Mouse (Mus musculus) cerebellum, adult 9-10 months (tissue): ENCODE measurements around the gene Sox30.

ENCODE experiments used
- DNase-seq: peaks from one replicate; pipeline ENCODE4 v3.0.0; 2022

The Sox30 gene

GRCm38 (mm10) chr11:45979946-45980892, at the start of gene Sox30:
Gene Sox30, plus strand, starts transcription at chr11:45980310.
- no peak for DNase-seq

- DNase-seq, result no peak
Observed at GRCm38 (mm10) chr11:45932771-45933170, 47.3 kb upstream of the Sox30 start.

GRCm38 (mm10) chr11:45937478-45937877, 42.6 kb upstream of the Sox30 start:
- no peak for DNase-seq

GRCm38 (mm10) chr11:45938917-45939316, 41.2 kb upstream of the Sox30 start:
- DNase-seq, result no peak

- DNase-seq, result no peak
Observed at GRCm38 (mm10) chr11:45942281-45942680, 37.8 kb upstream of the Sox30 start.

- DNase-seq, result no peak
Observed at GRCm38 (mm10) chr11:45943108-45943705, 36.9 kb upstream of the Sox30 start.

GRCm38 (mm10) chr11:45943891-45944642, 36.0 kb upstream of the Sox30 start:
- peak; percentile 54 for DNase-seq

GRCm38 (mm10) chr11:45944643-45945156, 35.4 kb upstream of the Sox30 start, which contains the start of gene Lsm11:
Gene Lsm11, minus strand, starts transcription at chr11:45944935.
- DNase-seq, result peak; percentile 97

GRCm38 (mm10) chr11:45946796-45947195, 33.3 kb upstream of the Sox30 start:
- DNase-seq, result no peak

- DNase-seq, result no peak
Observed at GRCm38 (mm10) chr11:45947491-45947890, 32.6 kb upstream of the Sox30 start.

- peak; percentile 88 for DNase-seq
Observed at GRCm38 (mm10) chr11:45955127-45955627, 24.9 kb upstream of the Sox30 start, which contains the start of gene Thg1l. Gene Thg1l, minus strand, starts transcription at chr11:45955494.

- no peak for DNase-seq
Observed at GRCm38 (mm10) chr11:45959598-45959997, 20.5 kb upstream of the Sox30 start.

- no peak for DNase-seq
Observed at GRCm38 (mm10) chr11:45960003-45960402, 20.1 kb upstream of the Sox30 start.

GRCm38 (mm10) chr11:45966896-45967295, 13.2 kb upstream of the Sox30 start:
- DNase-seq, result no peak

- DNase-seq, result no peak
Observed at GRCm38 (mm10) chr11:45968466-45968865, 11.6 kb upstream of the Sox30 start.

GRCm38 (mm10) chr11:45973635-45974034, 6.5 kb upstream of the Sox30 start:
- DNase-seq, result no peak

- DNase-seq, result no peak
Observed at GRCm38 (mm10) chr11:45974466-45974865, 5.6 kb upstream of the Sox30 start.

GRCm38 (mm10) chr11:45976061-45976460, 4.0 kb upstream of the Sox30 start:
- no peak for DNase-seq

- no peak for DNase-seq
Observed at GRCm38 (mm10) chr11:45980893-45981253, 763 bp downstream of the Sox30 start.

- no peak for DNase-seq
Observed at GRCm38 (mm10) chr11:45991604-45992003, 11.5 kb downstream of the Sox30 start.

- DNase-seq, result no peak
Observed at GRCm38 (mm10) chr11:45992087-45992486, 12.0 kb downstream of the Sox30 start.

- DNase-seq, result peak; percentile 47
Observed at GRCm38 (mm10) chr11:46016061-46016460, 36.0 kb downstream of the Sox30 start.

- DNase-seq, result no peak
Observed at GRCm38 (mm10) chr11:46020246-46020645, 40.1 kb downstream of the Sox30 start.
